Mouse (Mus musculus): ENCODE measurements around the gene Olfr629.

- no peak for TF ChIP-seq POLR2A (IDR thresholded peaks at IDR 0.05; ENCODE audit: insufficient read depth, low read depth, low read length)
- TF ChIP-seq CTCF (IDR thresholded peaks at IDR 0.05; ENCODE audit: insufficient read depth, low read depth, low read length), result no peak
Observed at GRCm38 (mm10) chr7:103757233-103757632, 12.5 kb upstream of the Olfr629 start, which contains the start of gene Olfr630.
